Mouse (Mus musculus) embryonic fibroblast, embryonic 13.5 days (primary cell): Measurements from ENCODE around the gene Ski. TPM values are rescaled to one million over a fixed set of nuclear protein-coding genes. Genes with fewer than 3 reads are reported as not detected.

Experiments
- H3K27ac ChIP-seq: 2 replicates; pipeline ENCODE4 v1.5.1; 2012; ENCODE audit warnings: low read length, control low read depth, inconsistent platforms; ENCODE audit not compliant: insufficient read depth
- H3K4me1 ChIP-seq: 2 replicates; pipeline ENCODE4 v1.6.1; 2011; ENCODE audit warnings: low read length; ENCODE audit not compliant: control insufficient read depth, insufficient read depth
- H3K4me3 ChIP-seq: 2 replicates; pipeline ENCODE4 v1.5.1; 2011; ENCODE audit warnings: mild to moderate bottlenecking, control low read depth, low read length; ENCODE audit not compliant: insufficient read depth
- CTCF ChIP-seq: IDR thresholded peaks from 2 replicates; pipeline ENCODE4 v1.5.1; 2011; ENCODE audit warnings: mild to moderate bottlenecking, control low read depth, low read length, moderate library complexity, borderline replicate concordance; ENCODE audit not compliant: insufficient read depth
- POLR2A ChIP-seq: IDR thresholded peaks from 2 replicates; pipeline ENCODE4 v1.6.1; 2011; ENCODE audit warnings: low read depth, mild to moderate bottlenecking, control low read depth, low read length, moderate library complexity
- polyA plus RNA-seq: library from polyadenylated mRNA; stranded (reverse); fragments of >200 nt; gene quantifications from 2 replicates; pipeline ENCODE4 v1.2.4, GENCODE M21; 2011; ENCODE audit warnings: low read depth; ENCODE audit not compliant: missing spikeins, insufficient read length

Gene Ski
- polyA plus RNA-seq, 1 experiment: 106 TPM

- no peak for TF ChIP-seq CTCF
- 0 out of 2 replicates have a peak, but pooled peaks have one; percentile 30 for TF ChIP-seq POLR2A
- Histone ChIP-seq H3K4me1 (peaks cover 9% of the 10 kb centered on the region), H3K4me3 (peak overlapping the region; percentile 97), H3K27ac (peak overlapping the region; percentile 5)
Observed at GRCm38 (mm10) chr4:155221599-155222551, 517 bp downstream of the Ski start.

GRCm38 (mm10) chr4:155221106-155221505 is 1.3 kb downstream of the Ski start:
- TF ChIP-seq POLR2A: no peak
- TF ChIP-seq CTCF: no peak
- Histone ChIP-seq H3K4me1 (peaks cover 16% of the 10 kb centered on the region), H3K27ac (peak overlapping the region; percentile 41), H3K4me3 (peak overlapping the region; percentile 97)

GRCm38 (mm10) chr4:155220213-155221100 is 1.9 kb downstream of the Ski start:
- peak overlapping the region; percentile 97 for H3K4me3 ChIP-seq
- H3K4me1 ChIP-seq: peaks cover 22% of the 10 kb centered on the region
- H3K27ac ChIP-seq: peak overlapping the region; percentile 41
- no peak for TF ChIP-seq POLR2A
- TF ChIP-seq CTCF: no peak

GRCm38 (mm10) chr4:155219271-155220212 is 2.9 kb downstream of the Ski start:
- Histone ChIP-seq H3K4me1 (peaks cover 29% of the 10 kb centered on the region), H3K4me3 (peak overlapping the region; percentile 97), H3K27ac (peak overlapping the region; percentile 28)
- no peak for TF ChIP-seq CTCF
- no peak for TF ChIP-seq POLR2A

GRCm38 (mm10) chr4:155218104-155218732 is 4.2 kb downstream of the Ski start:
- H3K27ac ChIP-seq: peak overlapping the region; percentile 2
- H3K4me1 ChIP-seq: peaks cover 28% of the 10 kb centered on the region
- H3K4me3 ChIP-seq: peak overlapping the region; percentile 97
- TF ChIP-seq CTCF: no peak
- TF ChIP-seq POLR2A: no peak

- peak overlapping the region; percentile 97 for H3K4me3 ChIP-seq
- TF ChIP-seq POLR2A (no peak), CTCF (no peak)
- peak overlapping the region; percentile 47 for H3K27ac ChIP-seq
Observed at GRCm38 (mm10) chr4:155217241-155218103, 4.9 kb downstream of the Ski start.

GRCm38 (mm10) chr4:155215773-155216630 is 6.4 kb downstream of the Ski start:
- Histone ChIP-seq H3K4me3 (no peak overlapping the region), H3K4me1 (peaks cover 28% of the 10 kb centered on the region), H3K27ac (peak overlapping the region; percentile 47)
- no peak for TF ChIP-seq CTCF
- no peak for TF ChIP-seq POLR2A

More at GRCm38 (mm10) chr4:155217241-155218103, 4.9 kb downstream of the Ski start:
- H3K4me1 ChIP-seq: peaks cover 28% of the 10 kb centered on the region
